Mouse (Mus musculus): ENCODE measurements at regions not wholly inside any gene's neighbourhood (a gene's known extent, or its start where the extent isn't known, plus 50 kb on each side); places are given as distances from the start of the nearest gene placed in this dataset.

GRCm38 (mm10) chr3:125813798-125814197, 124.6 kb downstream of the Ugt8a start:
- no peak for DNase-seq
- intact Hi-C loops (cut with DNase I), result no loop called here

GRCm38 (mm10) chr3:125812829-125813228, 125.6 kb downstream of the Ugt8a start:
- DNase-seq, result no peak
- intact Hi-C loops (cut with DNase I), result no loop called here

- intact Hi-C loops (cut with DNase I), result no loop called here
- DNase-seq, result peak in 1 of 2 experiments; percentile 5
These were observed 143.8 kb downstream of the Ugt8a start for GRCm38 (mm10) chr3:125794606-125795005.

GRCm38 (mm10) chr3:125781357-125781756, 157.1 kb downstream of the Ugt8a start:
- intact Hi-C loops (cut with DNase I), result no loop called here
- no peak for DNase-seq

GRCm38 (mm10) chr3:125780251-125780650, 158.2 kb downstream of the Ugt8a start:
- intact Hi-C loops (cut with DNase I), result no loop called here

More at GRCm38 (mm10) chr3:125780251-125780650, 158.2 kb downstream of the Ugt8a start:
- no peak for DNase-seq
